Mouse (Mus musculus) limb, embryonic 11.5 days (tissue): ENCODE results near the gene 1700017B05Rik. TPM values are rescaled to one million over a fixed set of nuclear protein-coding genes. Genes with fewer than 3 reads are reported as not detected.
"Not testable (repeated sequence)": the region's sequence is repeated elsewhere in the genome, so short reads cannot be mapped to it uniquely, and the experiment has no call there.

ENCODE experiments used
- ATAC-seq: fragments of 200-750 bp; cut with Nextera tagmentation; 2 replicates; pipeline ENCODE4 v1.8.0; 2017; ENCODE audit warnings: low read depth; ENCODE audit not compliant: insufficient number of reproducible peaks, low FRiP score, low TSS enrichment
- DNase-seq: peaks from one replicate; pipeline ENCODE4 v3.0.0-alpha.2; 2015; ENCODE audit warnings: low spot score
- H3K27ac ChIP-seq: fragments of 300-500 bp; sonication (generic); replicated peaks from 2 replicates; pipeline ENCODE4 v1.5.1; 2014; ENCODE audit warnings: low read depth, mild to moderate bottlenecking, low read length
- H3K27me3 ChIP-seq: fragments of 300-500 bp; sonication (generic); 2 replicates; pipeline ENCODE4 v1.6.1; 2014; ENCODE audit warnings: mild to moderate bottlenecking, low read length, mixed read lengths; ENCODE audit not compliant: control insufficient read depth, insufficient read depth
- H3K36me3 ChIP-seq: fragments of 300-500 bp; sonication (generic); 2 replicates; pipeline ENCODE4 v1.6.1; 2014; ENCODE audit warnings: mild to moderate bottlenecking, low read length, moderate library complexity, mixed read lengths; ENCODE audit not compliant: control insufficient read depth, insufficient read depth
- H3K4me1 ChIP-seq: fragments of 300-500 bp; sonication (generic); 2 replicates; pipeline ENCODE4 v1.6.1; 2014; ENCODE audit warnings: low read length, mixed read lengths; ENCODE audit not compliant: control insufficient read depth, insufficient read depth
- H3K4me2 ChIP-seq: fragments of 300-500 bp; sonication (generic); 2 replicates; pipeline ENCODE4 v1.6.1; 2014; ENCODE audit warnings: low read depth, mild to moderate bottlenecking, moderate library complexity; ENCODE audit not compliant: severe bottlenecking
- H3K4me3 ChIP-seq: fragments of 300-500 bp; sonication (generic); 2 replicates; pipeline ENCODE4 v1.5.1; 2014; ENCODE audit warnings: low read depth, low read length
- H3K9ac ChIP-seq: fragments of 300-500 bp; sonication (generic); 2 replicates; pipeline ENCODE4 v1.6.1; 2014; ENCODE audit warnings: mild to moderate bottlenecking, low read length
- H3K9me3 ChIP-seq: fragments of 300-500 bp; sonication (generic); 2 replicates; pipeline ENCODE4 v1.6.1; 2016; ENCODE audit warnings: low read length; ENCODE audit not compliant: control insufficient read depth
- WGBS: fragments of 180-500 bp; shearing (Covaris S2); extraction: QIAGEN DNeasy Blood & Tissue Kit; methylation state at CpG from one replicate; pipeline ENCODE4 v1.1.7; 2014; 5-methylcytosine and 5-hydroxymethylcytosine counted together
- polyA plus RNA-seq: library from polyadenylated mRNA; unstranded; fragments of >200 nt; fragmentation: Nextera tagmentation; extraction: Ambion mirVana; gene quantifications from 2 replicates; pipeline ENCODE4 v1.2.1, GENCODE M21; 2014

The 1700017B05Rik gene
- polyA plus RNA-seq, 1 experiment from 2014 or later = 13.9 TPM

GRCm38 (mm10) chr9:57227203-57227602 lies 35.2 kb downstream of the 1700017B05Rik start:
- H3K4me1 ChIP-seq = peaks cover 7% of the 10 kb centered on the region
- no peak overlapping the region for H3K4me2 ChIP-seq
- H3K36me3 ChIP-seq = no peaks in the 10 kb centered on the region
- H3K4me3 ChIP-seq = no peak overlapping the region
- H3K27me3 ChIP-seq = no peaks in the 10 kb centered on the region
- ATAC-seq = no peak
- no peak overlapping the region for H3K27ac ChIP-seq
- H3K9ac ChIP-seq = no peak overlapping the region
- WGBS = 61% methylated on average over 5 of the region's 5 CpGs
- no peak for DNase-seq
- no peaks in the 10 kb centered on the region for H3K9me3 ChIP-seq

GRCm38 (mm10) chr9:57226628-57227122 lies 35.7 kb downstream of the 1700017B05Rik start:
- not testable (repeated sequence) for H3K9me3 ChIP-seq, ATAC-seq, H3K36me3 ChIP-seq, H3K9ac ChIP-seq, H3K4me1 ChIP-seq, H3K4me3 ChIP-seq, H3K4me2 ChIP-seq, H3K27ac ChIP-seq, H3K27me3 ChIP-seq, DNase-seq
- 87% methylated on average over 6 of the region's 6 CpGs for WGBS

- no peak overlapping the region for H3K4me3 ChIP-seq
- DNase-seq (no peak), ATAC-seq (no peak)
- no peaks in the 10 kb centered on the region for H3K9me3 ChIP-seq
- H3K27me3 ChIP-seq = no peaks in the 10 kb centered on the region
- no peaks in the 10 kb centered on the region for H3K36me3 ChIP-seq
- WGBS = 89% methylated on average over 13 of the region's 13 CpGs
- no peak overlapping the region for H3K27ac ChIP-seq
- H3K4me1 ChIP-seq = peaks cover 7% of the 10 kb centered on the region
- H3K9ac ChIP-seq = no peak overlapping the region
- H3K4me2 ChIP-seq = no peak overlapping the region
Measured at GRCm38 (mm10) chr9:57225780-57226627, 36.4 kb downstream of the 1700017B05Rik start.

GRCm38 (mm10) chr9:57223341-57223740 lies 39.1 kb downstream of the 1700017B05Rik start:
- no peak for ATAC-seq

GRCm38 (mm10) chr9:57220356-57220755 lies 42.1 kb downstream of the 1700017B05Rik start:
- Histone ChIP-seq H3K9ac (no peak overlapping the region), H3K9me3 (no peaks in the 10 kb centered on the region), H3K27ac (no peak overlapping the region), H3K36me3 (no peaks in the 10 kb centered on the region), H3K27me3 (no peaks in the 10 kb centered on the region), H3K4me3 (no peak overlapping the region), H3K4me1 (no peaks in the 10 kb centered on the region), H3K4me2 (no peak overlapping the region)
- ATAC-seq (no peak), DNase-seq (peak; percentile 64)
- 15% methylated on average over 6 of the region's 6 CpGs for WGBS

More at GRCm38 (mm10) chr9:57223341-57223740, 39.1 kb downstream of the 1700017B05Rik start:
- DNase-seq = no peak
- Histone ChIP-seq H3K27ac (no peak overlapping the region), H3K9ac (no peak overlapping the region), H3K9me3 (no peaks in the 10 kb centered on the region), H3K27me3 (no peaks in the 10 kb centered on the region), H3K4me2 (no peak overlapping the region), H3K36me3 (no peaks in the 10 kb centered on the region), H3K4me1 (no peaks in the 10 kb centered on the region), H3K4me3 (no peak overlapping the region)

GRCm38 (mm10) chr9:57219511-57219910 lies 42.9 kb downstream of the 1700017B05Rik start:
- Histone ChIP-seq H3K4me3 (no peak overlapping the region), H3K4me2 (no peak overlapping the region), H3K27me3 (no peaks in the 10 kb centered on the region), H3K4me1 (no peaks in the 10 kb centered on the region), H3K36me3 (no peaks in the 10 kb centered on the region), H3K27ac (no peak overlapping the region), H3K9me3 (no peaks in the 10 kb centered on the region), H3K9ac (no peak overlapping the region)
- no peak for DNase-seq
- 90% methylated on average over 1 of the region's 1 CpGs for WGBS
- ATAC-seq = no peak

- 85% methylated on average over 5 of the region's 5 CpGs for WGBS
- ATAC-seq = no peak
Measured at GRCm38 (mm10) chr9:57218776-57219175, 43.6 kb downstream of the 1700017B05Rik start.

GRCm38 (mm10) chr9:57217220-57217619 lies 45.2 kb downstream of the 1700017B05Rik start:
- no peak for ATAC-seq
- H3K4me1 ChIP-seq = no peaks in the 10 kb centered on the region
- H3K4me3 ChIP-seq = no peak overlapping the region
- H3K27ac ChIP-seq = no peak overlapping the region
- no peaks in the 10 kb centered on the region for H3K9me3 ChIP-seq
- H3K27me3 ChIP-seq = no peaks in the 10 kb centered on the region
- no peak overlapping the region for H3K9ac ChIP-seq
- H3K4me2 ChIP-seq = no peak overlapping the region
- no peaks in the 10 kb centered on the region for H3K36me3 ChIP-seq
- DNase-seq = no peak
- WGBS = 80% methylated on average over 6 of the region's 6 CpGs

More at GRCm38 (mm10) chr9:57218776-57219175, 43.6 kb downstream of the 1700017B05Rik start:
- no peak for DNase-seq
- no peak overlapping the region for H3K4me3 ChIP-seq
- H3K9ac ChIP-seq = no peak overlapping the region
- no peaks in the 10 kb centered on the region for H3K27me3 ChIP-seq
- H3K36me3 ChIP-seq = no peaks in the 10 kb centered on the region
- no peak overlapping the region for H3K27ac ChIP-seq
- H3K4me1 ChIP-seq = no peaks in the 10 kb centered on the region
- H3K4me2 ChIP-seq = no peak overlapping the region
- H3K9me3 ChIP-seq = no peaks in the 10 kb centered on the region
